Mouse (Mus musculus): ENCODE measurements around the gene Nudt17. TPM values are rescaled to one million over a fixed set of nuclear protein-coding genes. Genes with fewer than 3 reads are reported as not detected.
A peak's percentile ranks its signal among the peaks of the same experiment; 100 is the strongest.

Nudt17 gene
- polyA plus RNA-seq, 1 experiment from 2014 or later, result 6.2 TPM

GRCm38 (mm10) chr3:96680269-96680956 lies 27.9 kb downstream of the Nudt17 start:
- peaks cover 14% of the 10 kb centered on the region; the same call in 1 of the 2 replicates for H3K27me3 ChIP-seq (ENCODE audit: control insufficient read depth, insufficient read depth, low read length)

GRCm38 (mm10) chr3:96679159-96679674 lies 29.1 kb downstream of the Nudt17 start:
- 21% methylated on average over 5 of the region's 5 CpGs for WGBS
- Histone ChIP-seq H3K27ac (ENCODE audit: low read length) (no peak overlapping the region), H3K36me3 (ENCODE audit: control insufficient read depth, insufficient read depth) (no peaks in the 10 kb centered on the region), H3K27me3 (ENCODE audit: control insufficient read depth, insufficient read depth, low read length) (peaks cover 11% of the 10 kb centered on the region; the same call in 1 of the 2 replicates), H3K4me2 (ENCODE audit: low read depth, low read length) (no peak overlapping the region), H3K4me3 (ENCODE audit: low read length) (no peak overlapping the region), H3K9ac (ENCODE audit: low read length) (no peak overlapping the region), H3K9me3 (replicated peaks; ENCODE audit: control insufficient read depth, low read length) (no peaks in the 10 kb centered on the region), H3K4me1 (ENCODE audit: control insufficient read depth, insufficient read depth, low read length) (no peaks in the 10 kb centered on the region)
- ATAC-seq (replicated peaks; ENCODE audit: extremely low read depth, insufficient read depth, low FRiP score), result no peak

More at GRCm38 (mm10) chr3:96680269-96680956, 27.9 kb downstream of the Nudt17 start:
- no peak overlapping the region for H3K27ac ChIP-seq (ENCODE audit: low read length)
- no peaks in the 10 kb centered on the region for H3K9me3 ChIP-seq (replicated peaks; ENCODE audit: control insufficient read depth, low read length)
- no peak overlapping the region for H3K9ac ChIP-seq (ENCODE audit: low read length)
- no peaks in the 10 kb centered on the region for H3K36me3 ChIP-seq (ENCODE audit: control insufficient read depth, insufficient read depth)
- ATAC-seq (replicated peaks; ENCODE audit: extremely low read depth, insufficient read depth, low FRiP score), result no peak
- H3K4me1 ChIP-seq (ENCODE audit: control insufficient read depth, insufficient read depth, low read length), result peaks cover 6% of the 10 kb centered on the region; the same call in 1 of the 2 replicates
- 27% methylated on average over 12 of the region's 12 CpGs for WGBS
- no peak overlapping the region for H3K4me3 ChIP-seq (ENCODE audit: low read length)
- no peak overlapping the region for H3K4me2 ChIP-seq (ENCODE audit: low read depth, low read length)

GRCm38 (mm10) chr3:96678456-96678855 lies 29.9 kb downstream of the Nudt17 start:
- no peak for ATAC-seq (replicated peaks; ENCODE audit: extremely low read depth, insufficient read depth, low FRiP score)
- H3K27me3 ChIP-seq (ENCODE audit: control insufficient read depth, insufficient read depth, low read length), result peaks cover 5% of the 10 kb centered on the region; the same call in 1 of the 2 replicates
- no peak overlapping the region for H3K4me2 ChIP-seq (ENCODE audit: low read depth, low read length)
- no peaks in the 10 kb centered on the region for H3K4me1 ChIP-seq (ENCODE audit: control insufficient read depth, insufficient read depth, low read length)
- H3K27ac ChIP-seq (ENCODE audit: low read length), result no peak overlapping the region
- no peak overlapping the region for H3K4me3 ChIP-seq (ENCODE audit: low read length)
- H3K9me3 ChIP-seq (replicated peaks; ENCODE audit: control insufficient read depth, low read length), result no peaks in the 10 kb centered on the region
- 56% methylated on average over 7 of the region's 7 CpGs for WGBS
- no peaks in the 10 kb centered on the region for H3K36me3 ChIP-seq (ENCODE audit: control insufficient read depth, insufficient read depth)
- no peak overlapping the region for H3K9ac ChIP-seq (ENCODE audit: low read length)

GRCm38 (mm10) chr3:96675690-96676089 lies 32.7 kb downstream of the Nudt17 start:
- Histone ChIP-seq H3K27me3 (ENCODE audit: control insufficient read depth, insufficient read depth, low read length) (0 out of 2 replicates have a peak, but pooled peaks cover 5% of the 10 kb centered on the region), H3K4me3 (ENCODE audit: low read length) (no peak overlapping the region), H3K36me3 (ENCODE audit: control insufficient read depth, insufficient read depth) (no peaks in the 10 kb centered on the region), H3K4me1 (ENCODE audit: control insufficient read depth, insufficient read depth, low read length) (peaks cover under 1% of the 10 kb centered on the region; the same call in 1 of the 2 replicates), H3K9me3 (replicated peaks; ENCODE audit: control insufficient read depth, low read length) (no peaks in the 10 kb centered on the region), H3K4me2 (ENCODE audit: low read depth, low read length) (no peak overlapping the region), H3K9ac (ENCODE audit: low read length) (no peak overlapping the region), H3K27ac (ENCODE audit: low read length) (no peak overlapping the region)
- no peak for ATAC-seq (replicated peaks; ENCODE audit: extremely low read depth, insufficient read depth, low FRiP score)
- WGBS, result 64% methylated on average over 3 of the region's 3 CpGs

- 0 out of 2 replicates have a peak, but pooled peaks cover 5% of the 10 kb centered on the region for H3K27me3 ChIP-seq (ENCODE audit: control insufficient read depth, insufficient read depth, low read length)
- no peaks in the 10 kb centered on the region for H3K36me3 ChIP-seq (ENCODE audit: control insufficient read depth, insufficient read depth)
- H3K9me3 ChIP-seq (replicated peaks; ENCODE audit: control insufficient read depth, low read length), result no peaks in the 10 kb centered on the region
- no peak for ATAC-seq (replicated peaks; ENCODE audit: extremely low read depth, insufficient read depth, low FRiP score)
- 83% methylated on average over 3 of the region's 3 CpGs for WGBS
- H3K27ac ChIP-seq (ENCODE audit: low read length), result no peak overlapping the region
- H3K9ac ChIP-seq (ENCODE audit: low read length), result no peak overlapping the region
- no peak overlapping the region for H3K4me2 ChIP-seq (ENCODE audit: low read depth, low read length)
- no peak overlapping the region for H3K4me3 ChIP-seq (ENCODE audit: low read length)
- H3K4me1 ChIP-seq (ENCODE audit: control insufficient read depth, insufficient read depth, low read length), result peaks cover 4% of the 10 kb centered on the region
Observed at GRCm38 (mm10) chr3:96675171-96675570, 33.2 kb downstream of the Nudt17 start.

GRCm38 (mm10) chr3:96674442-96674841 lies 33.9 kb downstream of the Nudt17 start:
- H3K4me2 ChIP-seq (ENCODE audit: low read depth, low read length), result no peak overlapping the region
- 0 out of 2 replicates have a peak, but pooled peaks cover 5% of the 10 kb centered on the region for H3K27me3 ChIP-seq (ENCODE audit: control insufficient read depth, insufficient read depth, low read length)
- peaks cover 4% of the 10 kb centered on the region for H3K4me1 ChIP-seq (ENCODE audit: control insufficient read depth, insufficient read depth, low read length)
- WGBS, result 62% methylated on average over 8 of the region's 8 CpGs
- H3K4me3 ChIP-seq (ENCODE audit: low read length), result no peak overlapping the region
- no peaks in the 10 kb centered on the region for H3K9me3 ChIP-seq (replicated peaks; ENCODE audit: control insufficient read depth, low read length)
- no peak for ATAC-seq (replicated peaks; ENCODE audit: extremely low read depth, insufficient read depth, low FRiP score)
- no peak overlapping the region for H3K27ac ChIP-seq (ENCODE audit: low read length)
- no peak overlapping the region for H3K9ac ChIP-seq (ENCODE audit: low read length)
- H3K36me3 ChIP-seq (ENCODE audit: control insufficient read depth, insufficient read depth), result no peaks in the 10 kb centered on the region

GRCm38 (mm10) chr3:96673514-96673913 lies 34.8 kb downstream of the Nudt17 start:
- ATAC-seq (replicated peaks; ENCODE audit: extremely low read depth, insufficient read depth, low FRiP score), result no peak
- WGBS, result 64% methylated on average over 4 of the region's 4 CpGs
- H3K4me2 ChIP-seq (ENCODE audit: low read depth, low read length), result no peak overlapping the region

GRCm38 (mm10) chr3:96671519-96671918 lies 36.8 kb downstream of the Nudt17 start:
- ATAC-seq (replicated peaks; ENCODE audit: extremely low read depth, insufficient read depth, low FRiP score), result no peak

More at GRCm38 (mm10) chr3:96673514-96673913, 34.8 kb downstream of the Nudt17 start:
- H3K4me3 ChIP-seq (ENCODE audit: low read length), result no peak overlapping the region
- H3K9me3 ChIP-seq (replicated peaks; ENCODE audit: control insufficient read depth, low read length), result no peaks in the 10 kb centered on the region
- H3K27ac ChIP-seq (ENCODE audit: low read length), result no peak overlapping the region
- H3K36me3 ChIP-seq (ENCODE audit: control insufficient read depth, insufficient read depth), result no peaks in the 10 kb centered on the region
- 0 out of 2 replicates have a peak, but pooled peaks cover 5% of the 10 kb centered on the region for H3K27me3 ChIP-seq (ENCODE audit: control insufficient read depth, insufficient read depth, low read length)
- H3K9ac ChIP-seq (ENCODE audit: low read length), result no peak overlapping the region
- H3K4me1 ChIP-seq (ENCODE audit: control insufficient read depth, insufficient read depth, low read length), result peaks cover 4% of the 10 kb centered on the region

GRCm38 (mm10) chr3:96669727-96670468 lies 38.5 kb downstream of the Nudt17 start, which contains the start of gene Ankrd35:
Gene Ankrd35, plus strand, starts transcription at chr3:96670131.
- Histone ChIP-seq H3K9ac (ENCODE audit: low read length) (peak within 1 kb of the TSS; percentile 35), H3K4me3 (ENCODE audit: low read length) (peak within 1 kb of the TSS; percentile 52), H3K9me3 (replicated peaks; ENCODE audit: control insufficient read depth, low read length) (no peaks in the 10 kb centered on the region), H3K27me3 (ENCODE audit: control insufficient read depth, insufficient read depth, low read length) (no peaks in the 10 kb centered on the region), H3K4me2 (ENCODE audit: low read depth, low read length) (peak within 1 kb of the TSS; percentile 78), H3K36me3 (ENCODE audit: control insufficient read depth, insufficient read depth) (no peaks in the 10 kb centered on the region), H3K4me1 (ENCODE audit: control insufficient read depth, insufficient read depth, low read length) (peaks cover 4% of the 10 kb centered on the region), H3K27ac (ENCODE audit: low read length) (no peak within 1 kb of the TSS)
- peak; percentile 95 for ATAC-seq (replicated peaks; ENCODE audit: extremely low read depth, insufficient read depth, low FRiP score)
- 6% methylated on average over 35 of the region's 35 CpGs for WGBS

More at GRCm38 (mm10) chr3:96671519-96671918, 36.8 kb downstream of the Nudt17 start:
- no peak overlapping the region for H3K27ac ChIP-seq (ENCODE audit: low read length)
- peaks cover 4% of the 10 kb centered on the region for H3K4me1 ChIP-seq (ENCODE audit: control insufficient read depth, insufficient read depth, low read length)
- H3K27me3 ChIP-seq (ENCODE audit: control insufficient read depth, insufficient read depth, low read length), result no peaks in the 10 kb centered on the region
- no peak overlapping the region for H3K9ac ChIP-seq (ENCODE audit: low read length)
- no peak overlapping the region for H3K4me2 ChIP-seq (ENCODE audit: low read depth, low read length)
- no peaks in the 10 kb centered on the region for H3K36me3 ChIP-seq (ENCODE audit: control insufficient read depth, insufficient read depth)
- no peak overlapping the region for H3K4me3 ChIP-seq (ENCODE audit: low read length)
- H3K9me3 ChIP-seq (replicated peaks; ENCODE audit: control insufficient read depth, low read length), result no peaks in the 10 kb centered on the region
- WGBS, result 91% methylated on average over 5 of the region's 5 CpGs

Measured in heart, embryonic 16.5 days (tissue).